Mouse (Mus musculus) Muller cell, postnatal 12 days (primary cell): ENCODE measurements at regions not wholly inside any gene's neighbourhood (a gene's known extent, or its start where the extent isn't known, plus 50 kb on each side); places are given as distances from the start of the nearest gene placed in this dataset.

Source experiments
- DNase-seq: peaks from one replicate; pipeline ENCODE4 v3.0.0-alpha.2; 2015; ENCODE audit errors: inconsistent ontology term

DNA sequence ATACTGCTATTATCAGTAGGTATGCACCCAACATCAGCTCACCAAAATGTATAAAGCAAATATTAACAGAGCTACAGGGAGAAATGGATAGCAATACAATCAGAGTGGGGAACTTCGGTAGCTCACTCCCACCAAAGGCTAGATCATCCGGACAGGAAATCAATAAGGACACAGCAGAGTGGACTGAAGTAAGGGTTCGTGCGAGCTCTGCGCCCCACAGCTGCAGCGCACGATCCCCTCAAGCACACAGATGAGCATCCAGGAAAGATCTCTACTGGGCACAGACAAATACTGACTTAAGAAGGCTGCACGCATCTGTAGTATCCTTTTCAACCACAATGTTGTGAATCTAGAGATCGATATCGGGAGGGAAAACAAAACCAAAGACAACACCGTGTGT is 517.5 kb upstream of the Adamts16 start:
- DNase-seq, result no peak

DNA sequence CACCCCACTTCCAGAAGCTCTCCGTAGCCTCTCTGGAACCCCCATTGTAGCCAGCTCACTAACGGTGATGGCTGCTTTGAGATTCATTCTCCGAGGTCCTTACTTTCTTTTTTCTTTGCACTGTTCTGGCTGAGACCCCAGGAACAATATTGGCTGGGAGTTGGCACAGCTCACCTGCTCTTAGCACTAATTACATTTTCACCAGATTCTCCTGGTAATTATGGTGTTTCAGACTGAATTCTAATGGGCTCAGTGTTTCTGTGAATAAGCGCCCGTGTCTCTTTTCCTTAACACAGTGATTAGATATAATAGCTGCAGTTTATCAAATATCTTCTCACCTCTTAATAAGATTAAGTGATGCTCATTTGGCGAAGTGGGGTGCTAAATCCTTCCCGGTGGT is 509.2 kb upstream of the Adamts16 start:
- no peak for DNase-seq

DNA sequence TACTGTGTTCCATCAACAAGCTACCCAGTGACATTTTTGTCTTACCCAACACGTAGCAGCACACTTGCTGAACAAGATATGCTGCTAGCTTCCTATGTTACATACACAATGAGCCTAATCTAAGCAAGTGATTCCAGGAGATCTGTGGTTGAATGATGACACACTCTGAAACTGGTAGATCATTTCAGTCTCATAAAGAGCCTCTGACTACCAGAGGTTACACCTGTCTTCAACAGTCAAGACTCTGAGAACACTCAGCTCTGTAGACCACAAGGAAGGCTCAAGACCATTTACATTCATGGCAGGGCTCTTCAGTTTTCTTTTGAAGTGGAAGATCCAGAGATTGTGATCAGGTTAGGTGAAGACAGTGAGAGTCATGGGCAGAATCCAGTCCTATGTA is 501.3 kb upstream of the Adamts16 start:
- no peak for DNase-seq

DNA sequence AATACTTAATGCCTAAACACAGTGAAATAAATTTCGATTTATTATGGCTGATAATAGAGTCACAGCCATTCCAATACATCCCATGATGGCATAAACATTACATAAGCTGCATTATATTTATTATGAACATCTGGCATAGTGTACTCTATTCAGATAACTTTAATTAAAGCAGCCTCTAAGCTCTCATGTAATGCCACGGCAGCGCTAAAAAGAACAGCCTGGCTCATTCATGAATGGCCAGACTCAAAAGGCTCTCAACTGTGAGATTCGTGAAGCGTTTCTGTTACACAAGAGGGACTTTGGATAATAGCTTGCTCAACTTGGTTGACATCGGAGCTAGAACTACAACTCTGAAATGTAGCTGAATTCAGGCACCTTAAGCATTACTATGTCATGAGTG is 497.1 kb upstream of the Adamts16 start:
- DNase-seq, result peak; percentile 53

DNA sequence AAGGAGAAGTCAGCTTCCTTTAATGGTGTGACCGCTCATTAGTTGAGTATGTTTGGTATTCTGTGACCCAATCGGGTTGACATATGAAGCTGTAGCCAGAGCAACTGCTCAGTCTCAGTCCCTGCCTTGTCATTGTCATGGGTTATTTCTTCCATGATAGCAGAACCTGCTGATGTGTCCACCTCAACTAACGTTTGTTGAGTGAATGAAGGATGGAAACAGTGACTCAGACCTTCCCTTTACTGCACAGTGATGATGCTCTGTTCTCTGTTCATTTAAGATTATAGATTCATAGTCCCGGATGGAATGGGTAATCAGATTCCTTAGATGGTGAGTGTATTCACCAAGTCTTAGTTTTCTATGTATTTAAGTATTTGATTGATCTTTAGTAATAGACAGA is 493.3 kb upstream of the Adamts16 start:
- DNase-seq, result no peak

DNA sequence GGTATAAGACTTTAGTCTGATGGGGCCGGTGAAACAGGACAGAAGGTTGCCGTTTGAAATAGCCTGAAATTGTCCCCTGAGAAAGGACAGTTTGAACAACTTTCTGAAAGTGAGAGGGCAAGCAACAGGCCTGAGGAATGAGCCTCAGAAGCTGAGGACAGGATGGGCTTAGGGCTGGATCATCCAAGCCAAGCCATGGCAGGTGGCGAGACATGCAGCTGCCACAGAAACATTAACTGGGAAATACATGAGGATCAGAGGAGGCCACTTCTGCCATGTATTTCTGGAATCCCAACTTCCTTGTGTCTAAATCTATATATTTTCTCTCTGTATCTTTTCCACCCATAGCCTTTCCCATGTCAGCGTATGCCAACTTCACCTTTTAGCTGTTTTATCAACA is 491.5 kb upstream of the Adamts16 start:
- DNase-seq, result no peak

DNA sequence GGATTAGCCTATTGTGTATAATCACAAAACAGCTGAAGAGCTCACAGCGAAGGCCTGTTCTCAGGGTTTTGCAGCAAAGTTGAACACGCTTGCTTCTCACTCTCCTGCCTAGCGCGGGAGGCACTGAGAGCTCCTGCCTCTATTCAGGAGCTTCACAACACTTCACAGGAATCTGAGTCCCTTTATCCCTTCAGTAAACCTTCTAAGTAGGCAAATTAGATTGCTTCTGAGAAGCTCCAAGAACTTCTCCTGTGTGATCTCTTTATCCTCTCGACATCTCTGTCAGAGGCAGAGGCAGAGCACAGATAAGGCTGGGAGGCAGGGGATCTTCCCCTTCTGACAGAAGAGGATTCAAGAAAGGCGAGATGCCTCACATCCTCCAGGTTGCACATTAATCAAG is 488.7 kb upstream of the Adamts16 start:
- no peak for DNase-seq

DNA sequence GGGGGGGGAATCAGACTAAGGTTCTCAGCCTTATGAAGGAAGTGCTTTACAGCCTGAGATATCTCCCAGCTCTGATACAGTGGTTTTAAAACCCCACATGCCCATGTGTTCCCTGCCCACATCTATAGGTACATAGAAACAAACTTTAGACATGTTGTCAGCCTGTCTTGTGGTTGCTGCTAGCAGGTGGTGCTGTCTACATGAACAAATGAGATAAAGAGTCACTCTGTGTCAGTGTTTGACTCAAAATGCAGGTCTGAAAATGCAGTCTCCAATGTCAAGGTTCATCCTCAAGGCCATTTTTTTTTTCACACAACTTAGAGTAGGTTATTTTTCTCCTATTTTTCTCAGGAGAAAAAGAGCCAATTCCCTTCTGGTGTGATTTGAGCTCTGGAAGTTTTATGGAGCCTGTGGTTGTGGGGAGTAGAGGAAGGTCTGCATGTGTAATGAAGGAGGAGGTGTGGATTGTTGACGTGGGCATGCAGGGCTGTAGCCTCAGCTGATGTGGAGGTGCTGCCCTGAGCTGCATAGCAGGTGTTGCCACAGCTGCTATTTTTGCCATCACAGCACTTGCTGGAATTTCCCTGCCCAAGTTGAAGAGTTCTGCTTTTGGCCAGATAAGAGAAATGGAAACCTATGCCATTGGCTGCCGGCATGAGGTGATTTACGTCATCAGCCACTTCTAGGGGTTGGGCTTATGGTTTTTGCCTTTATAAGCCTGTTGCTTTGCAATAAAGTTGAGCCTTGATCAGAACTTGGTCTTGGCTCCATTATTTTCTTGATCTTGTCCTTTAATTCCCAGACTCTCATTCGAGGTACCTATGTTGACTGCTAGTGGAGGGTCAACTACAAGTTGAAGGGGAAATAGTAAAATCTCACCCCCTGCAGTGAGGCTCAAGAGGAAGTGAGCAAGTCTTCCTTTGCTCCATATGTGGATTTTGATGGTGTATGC is 486.5 kb upstream of the Adamts16 start:
- DNase-seq, result no peak

DNA sequence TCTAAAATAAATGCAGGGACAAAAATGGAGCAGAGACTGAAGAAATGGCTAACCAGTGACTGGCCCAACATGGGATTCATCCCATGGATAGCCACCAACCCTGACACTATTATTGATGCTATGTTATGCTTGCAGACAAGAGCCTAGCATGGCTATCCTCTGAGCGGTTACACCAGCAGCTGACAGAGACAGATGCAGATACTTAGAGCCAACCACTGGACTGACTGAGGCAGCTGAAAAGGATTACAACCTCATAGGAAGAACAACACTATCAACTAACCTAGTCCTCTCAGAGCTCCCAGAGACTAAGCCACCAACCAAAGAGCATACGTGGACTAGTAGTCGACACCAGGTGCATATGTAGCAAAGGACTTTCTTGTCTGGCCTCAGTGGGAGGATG is 478.9 kb upstream of the Adamts16 start:
- no peak for DNase-seq

DNA sequence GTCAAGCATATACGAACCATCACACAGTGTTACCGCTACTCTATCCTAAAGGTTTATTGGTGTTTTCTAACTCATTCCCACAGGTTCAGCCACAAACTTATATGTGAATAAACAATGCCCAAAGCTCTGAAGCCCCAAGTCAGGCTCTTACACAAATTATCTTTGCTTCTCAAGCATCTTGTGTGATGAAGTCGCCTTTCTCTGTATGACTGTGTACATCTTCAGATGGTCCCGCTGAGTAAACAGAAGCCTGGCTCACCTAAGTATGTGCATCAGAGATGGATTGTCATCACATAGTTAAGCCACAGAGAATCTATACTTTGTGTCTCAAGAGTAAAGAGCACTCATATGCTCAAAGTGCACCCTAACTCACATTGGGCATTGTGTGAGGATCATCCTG is 462.3 kb upstream of the Adamts16 start:
- DNase-seq, result no peak

DNA sequence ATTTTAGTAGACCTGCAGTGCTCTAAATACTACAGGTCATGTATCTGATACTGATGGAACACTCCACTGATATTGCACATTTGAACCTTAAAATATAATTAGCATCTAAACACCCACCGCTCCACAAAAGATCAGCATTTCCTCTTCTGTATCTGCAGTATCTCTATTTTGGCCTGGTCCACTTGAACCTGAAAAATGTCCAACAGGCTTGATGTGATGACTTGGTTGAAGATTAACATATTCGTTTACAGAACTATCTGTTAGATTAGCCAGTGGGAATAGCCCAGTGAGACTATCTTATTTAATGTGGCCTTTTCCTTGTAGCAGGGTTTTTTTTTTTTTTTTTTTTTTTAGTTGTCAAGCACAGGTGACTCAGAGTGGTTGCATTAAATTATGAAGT is 434.4 kb upstream of the Adamts16 start:
- no peak for DNase-seq

DNA sequence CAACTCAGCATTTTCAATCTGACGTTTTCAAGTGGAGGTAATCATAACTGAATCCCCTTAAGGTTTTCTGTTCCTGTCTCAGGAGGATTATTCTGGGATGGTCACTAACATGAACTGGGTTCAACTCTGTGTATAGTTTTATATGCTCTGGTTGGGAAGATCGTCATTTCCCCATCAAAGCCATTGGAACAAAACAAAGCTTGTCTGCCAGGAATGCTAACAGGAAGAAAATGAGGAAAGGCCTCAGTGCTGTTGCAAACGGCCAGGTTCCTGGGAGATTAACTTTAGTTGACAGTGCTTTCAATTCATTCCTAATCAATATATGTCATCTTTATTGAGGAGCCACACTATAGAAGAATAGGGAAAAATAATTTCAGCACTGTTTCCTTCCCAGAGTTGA is 432.5 kb upstream of the Adamts16 start:
- DNase-seq, result no peak

DNA sequence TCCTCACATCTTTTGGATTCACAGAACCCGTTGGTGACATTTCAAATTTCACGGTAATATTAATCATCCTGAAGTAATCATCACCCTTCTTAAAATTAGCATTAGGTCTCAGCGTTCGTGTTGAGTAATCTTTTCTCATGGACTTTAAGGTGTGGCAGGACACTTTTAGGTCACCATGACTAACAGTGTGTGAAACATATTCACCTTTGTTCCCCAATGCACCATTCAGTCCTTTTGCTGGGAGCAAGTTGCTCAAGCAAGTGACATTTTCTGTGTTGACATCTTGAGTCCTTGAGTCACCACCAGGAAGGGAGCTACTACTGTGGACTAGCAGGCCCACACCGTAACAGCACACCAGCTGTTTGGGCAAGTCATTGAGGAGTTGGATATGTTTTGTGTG is 431.9 kb upstream of the Adamts16 start:
- no peak for DNase-seq

DNA sequence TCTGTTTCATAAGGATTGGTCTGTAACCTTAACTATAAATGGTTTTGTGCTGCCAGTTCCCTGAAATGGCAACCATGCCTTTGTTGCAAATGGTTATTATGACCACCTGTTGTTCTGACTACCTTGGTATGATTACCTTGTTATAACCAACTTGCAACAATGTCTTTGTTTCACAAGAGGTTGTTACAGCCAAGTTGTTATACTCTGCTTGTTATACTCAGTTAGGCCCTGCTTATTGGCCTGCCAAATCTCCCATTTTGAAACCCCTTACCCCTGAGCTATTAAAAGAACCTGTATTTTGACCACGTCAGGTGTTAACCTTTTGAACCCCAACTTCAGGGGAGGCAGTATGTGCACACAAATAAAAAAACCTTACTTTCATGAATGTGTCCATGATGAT is 431.5 kb upstream of the Adamts16 start:
- DNase-seq, result no peak

DNA sequence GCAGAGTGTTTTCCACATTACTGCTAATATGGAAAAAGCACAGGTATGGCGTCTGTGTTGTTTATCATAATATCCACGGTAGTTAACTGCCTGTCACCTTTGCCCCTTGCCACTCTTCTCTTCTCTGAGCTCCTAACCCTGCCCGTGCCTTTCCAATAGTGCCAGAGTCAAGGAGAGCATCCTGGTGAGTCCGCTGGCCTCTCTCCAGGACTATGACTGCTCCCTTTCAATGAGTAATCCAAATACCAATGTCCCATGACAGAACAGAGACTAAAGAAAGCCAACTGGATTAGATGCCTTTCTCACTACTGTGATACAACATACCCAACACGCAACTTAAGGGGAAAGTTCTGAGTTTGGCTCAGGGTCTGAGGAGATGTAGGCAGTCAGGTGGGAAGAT is 430.8 kb upstream of the Adamts16 start:
- DNase-seq, result peak; percentile 68

DNA sequence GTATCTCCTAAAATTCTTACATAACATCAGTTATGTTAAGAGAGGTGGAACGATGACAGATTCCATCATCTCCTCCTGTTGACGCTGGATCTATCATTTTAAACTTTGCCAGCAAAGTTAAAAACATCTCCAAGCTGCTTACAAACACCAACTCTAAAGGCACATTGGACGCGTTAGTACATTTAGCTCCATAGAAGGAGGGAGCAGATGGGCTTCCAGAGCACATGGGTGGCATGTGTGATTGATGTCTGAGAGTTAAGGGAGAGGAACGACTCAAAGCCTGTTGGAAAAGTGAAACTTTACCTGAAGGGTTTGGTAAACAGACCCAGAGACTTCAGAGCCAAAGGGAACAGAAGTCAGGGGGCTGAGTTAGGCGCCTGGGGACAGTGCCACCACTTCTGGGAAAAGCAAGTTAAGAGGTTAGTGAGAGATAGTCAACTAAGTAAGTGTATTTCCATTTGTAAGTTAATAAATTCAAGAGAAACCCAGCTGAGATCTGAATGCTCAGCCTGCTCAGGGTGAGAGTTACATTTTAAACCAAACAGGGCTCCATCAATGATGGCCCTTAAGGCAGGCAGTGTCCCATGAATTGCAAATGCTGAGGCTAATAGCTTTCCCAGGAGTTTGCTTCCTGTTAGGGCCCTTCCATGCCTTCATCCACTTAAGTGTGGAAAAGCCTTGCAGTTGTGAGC is 430.3 kb upstream of the Adamts16 start:
- no peak for DNase-seq

DNA sequence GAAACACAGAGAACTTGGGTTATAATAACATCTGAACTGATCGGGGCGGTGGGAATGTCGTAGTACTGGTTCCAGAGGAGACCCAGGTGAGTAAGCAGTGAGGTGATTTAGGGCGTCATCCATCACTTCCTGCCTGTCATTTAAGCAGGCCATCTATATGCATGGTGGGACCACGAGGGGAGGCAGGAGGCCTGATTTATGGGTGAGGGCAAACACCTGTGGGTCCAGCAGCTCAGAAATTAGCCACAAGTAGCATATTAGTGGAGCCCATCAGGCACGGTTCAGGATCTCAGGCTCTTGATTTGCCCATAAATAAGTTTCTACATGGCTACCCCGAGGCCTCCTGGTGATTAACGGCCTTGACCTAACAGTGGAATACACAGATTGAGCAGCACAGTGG is 428.8 kb upstream of the Adamts16 start:
- DNase-seq, result no peak

DNA sequence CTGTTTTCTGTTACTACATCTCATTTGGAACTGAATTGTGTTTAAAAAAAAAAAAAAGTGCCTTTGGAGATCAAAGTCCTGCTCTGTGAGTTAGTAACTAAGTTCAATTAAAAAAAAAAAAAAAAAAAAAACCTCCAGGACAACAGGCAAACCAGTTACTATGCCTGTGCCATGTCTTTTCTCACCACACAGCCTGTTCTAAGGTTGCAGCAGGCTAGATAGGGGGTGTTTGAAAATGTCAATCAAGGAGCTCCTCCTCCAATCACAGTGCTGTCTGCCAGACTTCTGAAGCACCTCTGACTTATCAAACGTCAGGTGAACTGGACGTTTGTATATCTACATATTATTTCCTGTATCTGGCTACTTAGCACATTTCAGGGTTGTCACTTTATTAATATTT is 427.9 kb upstream of the Adamts16 start:
- DNase-seq, result no peak

DNA sequence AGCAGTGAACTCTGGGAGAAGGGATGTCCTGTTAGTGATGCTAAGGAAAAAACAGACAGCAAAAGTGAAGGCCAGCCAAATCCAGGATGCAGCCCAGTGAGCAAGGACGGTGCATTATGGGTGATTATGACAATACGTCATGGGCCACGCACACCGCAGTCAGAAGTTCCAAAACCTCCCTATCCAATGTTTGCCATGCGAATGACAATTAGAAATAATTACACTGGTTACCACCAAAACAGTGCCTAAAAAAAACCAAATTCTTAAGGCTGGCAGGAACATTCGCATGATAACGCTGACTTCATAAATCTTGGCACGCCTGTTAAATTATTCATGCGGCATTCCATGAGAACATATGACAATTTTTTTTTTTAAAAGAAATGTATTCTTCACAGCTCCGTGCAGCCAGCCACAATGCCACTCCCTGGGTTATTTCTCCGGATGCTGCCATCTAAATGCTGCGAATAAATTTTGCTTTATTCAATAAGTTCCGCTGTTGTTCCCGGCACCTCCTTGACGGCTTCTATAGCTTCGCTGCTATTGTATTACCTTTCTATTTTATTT is 421.8 kb upstream of the Adamts16 start:
- DNase-seq, result no peak

DNA sequence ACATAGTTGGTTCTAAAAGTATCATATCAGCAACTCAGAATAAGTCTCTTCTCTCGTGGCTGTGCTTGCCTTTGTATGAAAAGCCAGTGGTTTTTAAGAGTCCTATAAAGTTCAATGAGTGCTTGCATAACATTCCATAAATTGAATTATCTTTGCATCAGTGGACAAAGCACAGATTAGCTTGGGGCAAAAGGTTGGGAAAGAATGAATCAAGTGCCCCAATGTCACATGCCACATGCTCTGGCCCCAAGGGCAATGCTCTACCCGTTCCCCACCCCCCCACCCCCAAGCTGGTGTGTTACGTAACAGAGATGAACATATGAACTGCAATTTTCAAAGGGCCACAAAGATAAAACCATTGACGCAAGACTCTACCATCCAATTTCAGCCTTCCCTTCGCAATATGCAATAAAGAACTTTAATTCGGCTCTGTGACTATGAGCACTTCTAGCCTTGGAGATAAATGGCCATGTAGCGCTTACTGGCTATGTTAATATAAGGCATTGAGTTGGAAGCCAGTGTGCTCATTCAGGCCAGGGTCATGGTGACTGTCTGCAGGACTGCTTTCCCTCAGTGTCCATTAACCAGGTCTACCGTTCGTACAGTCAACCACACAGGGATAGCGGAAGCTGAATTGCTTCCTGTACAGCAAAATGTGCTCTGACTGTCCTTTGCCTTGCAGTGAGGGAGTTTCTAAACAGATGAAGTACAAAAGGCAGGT is 421.1 kb upstream of the Adamts16 start:
- DNase-seq, result peak; percentile 40

DNA sequence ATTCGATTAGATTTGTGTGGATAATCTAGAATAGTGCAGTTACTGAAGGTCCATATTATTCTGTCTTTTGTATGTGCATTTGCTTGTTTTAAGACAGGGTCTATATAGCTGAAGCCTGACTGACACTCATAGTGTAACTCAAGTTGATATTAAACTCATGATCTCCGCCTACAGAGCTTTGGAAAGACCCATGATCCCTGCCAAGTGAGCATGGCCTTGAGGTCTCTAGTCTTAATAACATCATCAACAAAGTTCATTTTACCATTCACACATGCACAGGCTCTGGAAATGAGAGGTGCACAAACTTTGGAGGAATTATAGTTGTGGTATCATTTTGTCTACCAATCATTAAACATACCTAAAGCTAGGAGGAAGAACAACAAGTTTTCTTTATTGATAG is 412.4 kb upstream of the Adamts16 start:
- no peak for DNase-seq
